Mouse (Mus musculus) midbrain, postnatal 0 days (tissue): ENCODE data around the gene Fkbp10. TPM values are rescaled to one million over a fixed set of nuclear protein-coding genes. Genes with fewer than 3 reads are reported as not detected.

ENCODE experiments used
- ATAC-seq: fragments of 200-750 bp; cut with Nextera tagmentation; 2 replicates; pipeline ENCODE4 v1.8.0; 2017; ENCODE audit warnings: moderate number of reproducible peaks, mild to moderate bottlenecking, moderate TSS enrichment, moderate library complexity; ENCODE audit not compliant: low FRiP score
- DNase-seq: peaks from one replicate; pipeline ENCODE4 v3.0.0-alpha.2; 2015; ENCODE audit warnings: low spot score
- H3K27ac ChIP-seq: fragments of 300-500 bp; sonication (generic); 2 replicates; pipeline ENCODE4 v1.5.1; 2014; ENCODE audit warnings: low read depth, mild to moderate bottlenecking, low read length, mixed read lengths
- H3K27me3 ChIP-seq: fragments of 300-500 bp; sonication (generic); 2 replicates; pipeline ENCODE4 v1.6.1; 2014; ENCODE audit warnings: low read length, control low read depth, mixed read lengths; ENCODE audit not compliant: insufficient read depth
- H3K36me3 ChIP-seq: fragments of 300-500 bp; sonication (generic); 2 replicates; pipeline ENCODE4 v1.6.1; 2014; ENCODE audit warnings: low read length, control low read depth, mixed read lengths; ENCODE audit not compliant: insufficient read depth
- H3K4me1 ChIP-seq: fragments of 300-500 bp; sonication (generic); 2 replicates; pipeline ENCODE4 v1.6.1; 2014; ENCODE audit warnings: mild to moderate bottlenecking, control low read depth, antibody characterized with exemption, low read length, mixed read lengths; ENCODE audit not compliant: insufficient read depth
- H3K4me2 ChIP-seq: fragments of 300-500 bp; sonication (generic); 2 replicates; pipeline ENCODE4 v1.6.1; 2014; ENCODE audit warnings: low read depth, mild to moderate bottlenecking, low read length, mixed read lengths; ENCODE audit not compliant: poor library complexity, severe bottlenecking
- H3K4me3 ChIP-seq: fragments of 300-500 bp; sonication (generic); 2 replicates; pipeline ENCODE4 v1.5.1; 2014; ENCODE audit warnings: low read depth, mild to moderate bottlenecking, low read length, moderate library complexity
- H3K9ac ChIP-seq: fragments of 300-500 bp; sonication (generic); replicated peaks from 2 replicates; pipeline ENCODE4 v1.6.1; 2014; ENCODE audit warnings: mild to moderate bottlenecking, low read length, moderate library complexity, mixed read lengths; ENCODE audit not compliant: poor library complexity, severe bottlenecking
- H3K9me3 ChIP-seq: fragments of 300-500 bp; sonication (generic); 2 replicates; pipeline ENCODE4 v1.6.1; 2016; ENCODE audit warnings: low read length, control low read depth
- CTCF ChIP-seq: IDR thresholded peaks from 2 replicates; pipeline ENCODE4 v1.5.1; 2016; ENCODE audit warnings: antibody characterized with exemption, mild to moderate bottlenecking
- WGBS: fragments of 180-500 bp; shearing (Covaris S2); extraction: QIAGEN DNeasy Blood & Tissue Kit; methylation state at CpG from one replicate; pipeline ENCODE4 v1.1.7; 2014; 5-methylcytosine and 5-hydroxymethylcytosine counted together
- polyA plus RNA-seq: library from polyadenylated mRNA; unstranded; fragments of >200 nt; fragmentation: Nextera tagmentation; extraction: Ambion mirVana; gene quantifications from 2 replicates; pipeline ENCODE4 v1.2.1, GENCODE M21; 2015
- total RNA-seq: library from RNA; depleted of rRNA; stranded (reverse); fragments of >200 nt; gene quantifications from 2 replicates; pipeline ENCODE4 v1.2.3, GENCODE M21; 2014

The Fkbp10 gene
- total and polyA plus RNA-seq, 2 experiments from 2014 or later = 21.8 to 33.9 TPM

DNA sequence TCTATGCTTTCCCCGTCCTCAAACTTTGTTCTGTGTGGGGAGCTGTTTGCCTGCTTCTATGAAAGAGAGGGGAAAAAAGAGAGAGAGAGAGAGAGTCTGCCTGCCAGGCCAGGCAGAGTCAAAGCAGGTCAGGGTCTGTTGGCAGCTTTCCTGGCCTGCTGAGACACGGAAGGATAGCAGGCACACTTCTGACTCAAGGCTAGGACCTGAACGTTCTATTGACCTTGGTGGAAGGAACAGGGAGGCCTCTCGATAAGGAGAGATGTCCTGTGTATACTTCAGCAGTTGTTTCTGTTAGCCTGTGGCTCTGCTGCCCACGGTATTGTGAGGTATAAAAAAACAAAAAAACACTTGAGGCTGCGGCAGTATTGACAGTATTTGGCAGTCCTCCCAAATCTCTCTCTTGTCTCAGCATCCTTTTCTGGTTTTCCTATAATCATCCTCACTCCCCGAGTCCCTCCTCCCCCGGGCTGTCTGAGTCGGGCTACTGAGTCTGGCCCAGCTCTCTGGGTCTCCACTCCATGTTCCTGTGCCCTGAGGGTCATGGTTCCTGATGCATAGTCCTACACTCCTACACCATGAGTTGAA lies 13.2 kb downstream of the Fkbp10 start:
- Histone ChIP-seq H3K4me3 (no peak overlapping the region), H3K36me3 (peaks cover 10% of the 10 kb centered on the region), H3K9me3 (no peaks in the 10 kb centered on the region), H3K27me3 (no peaks in the 10 kb centered on the region), H3K4me1 (no peaks in the 10 kb centered on the region), H3K27ac (no peak overlapping the region), H3K4me2 (no peak overlapping the region), H3K9ac (no peak overlapping the region)
- WGBS = 58% methylated on average over 9 of the region's 9 CpGs
- no peak for TF ChIP-seq CTCF
- ATAC-seq (no peak), DNase-seq (peak; percentile 47)

DNA sequence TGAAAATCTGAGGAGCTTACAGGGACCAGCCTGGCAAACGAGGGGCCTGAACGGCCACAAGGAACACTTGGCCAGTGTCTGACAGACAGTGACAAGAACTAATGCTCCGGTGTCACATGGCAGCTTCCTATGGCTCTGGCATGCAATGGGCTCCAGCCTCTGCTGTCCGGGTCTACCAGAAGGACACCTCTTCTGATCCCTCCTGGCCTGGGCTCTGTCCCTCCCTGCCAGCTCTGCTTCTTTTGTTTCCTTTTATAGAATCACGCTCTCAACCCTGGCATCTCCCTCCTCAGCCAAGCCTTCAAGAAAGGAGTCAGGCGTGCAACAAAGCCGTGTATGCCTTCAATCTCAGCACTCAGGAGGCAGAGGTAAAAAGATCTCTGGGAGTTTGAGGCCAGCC lies 14.6 kb downstream of the Fkbp10 start:
- H3K4me3 ChIP-seq = no peak overlapping the region
- no peak overlapping the region for H3K27ac ChIP-seq
- no peak overlapping the region for H3K4me2 ChIP-seq
- H3K9me3 ChIP-seq = no peaks in the 10 kb centered on the region
- no peaks in the 10 kb centered on the region for H3K27me3 ChIP-seq
- 81% methylated on average over 7 of the region's 7 CpGs for WGBS
- ATAC-seq = no peak
- no peaks in the 10 kb centered on the region for H3K4me1 ChIP-seq
- no peak for TF ChIP-seq CTCF
- DNase-seq = no peak
- peaks cover 13% of the 10 kb centered on the region for H3K36me3 ChIP-seq
- H3K9ac ChIP-seq = no peak overlapping the region

DNA sequence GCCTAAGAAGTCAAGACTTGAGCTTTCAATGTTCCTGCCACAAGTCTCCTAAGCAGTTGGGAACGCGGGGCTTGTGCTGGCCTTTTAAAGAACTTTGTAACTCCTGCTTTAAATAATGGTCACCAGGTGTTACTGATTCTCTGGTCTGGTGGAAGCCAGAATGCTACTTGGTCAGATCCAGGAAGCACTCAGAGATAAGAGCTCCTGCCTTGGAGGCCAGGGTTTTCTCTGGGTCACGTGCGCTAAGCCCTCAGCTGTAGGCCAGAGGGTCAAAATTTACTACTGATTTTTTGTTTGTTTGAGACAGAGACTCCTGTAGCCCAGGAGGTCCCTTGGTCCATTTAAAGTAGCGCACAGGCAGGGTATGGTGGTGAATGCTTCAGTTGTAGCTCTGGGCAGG lies 16.5 kb downstream of the Fkbp10 start:
- DNase-seq (no peak), ATAC-seq (no peak)
- WGBS = 97% methylated on average over 5 of the region's 5 CpGs
- H3K9ac ChIP-seq = no peak overlapping the region
- H3K4me3 ChIP-seq = no peak overlapping the region
- H3K36me3 ChIP-seq = peaks cover 21% of the 10 kb centered on the region
- no peak overlapping the region for H3K27ac ChIP-seq
- TF ChIP-seq CTCF = no peak
- no peaks in the 10 kb centered on the region for H3K9me3 ChIP-seq
- H3K27me3 ChIP-seq = no peaks in the 10 kb centered on the region
- H3K4me2 ChIP-seq = no peak overlapping the region
- no peaks in the 10 kb centered on the region for H3K4me1 ChIP-seq

DNA sequence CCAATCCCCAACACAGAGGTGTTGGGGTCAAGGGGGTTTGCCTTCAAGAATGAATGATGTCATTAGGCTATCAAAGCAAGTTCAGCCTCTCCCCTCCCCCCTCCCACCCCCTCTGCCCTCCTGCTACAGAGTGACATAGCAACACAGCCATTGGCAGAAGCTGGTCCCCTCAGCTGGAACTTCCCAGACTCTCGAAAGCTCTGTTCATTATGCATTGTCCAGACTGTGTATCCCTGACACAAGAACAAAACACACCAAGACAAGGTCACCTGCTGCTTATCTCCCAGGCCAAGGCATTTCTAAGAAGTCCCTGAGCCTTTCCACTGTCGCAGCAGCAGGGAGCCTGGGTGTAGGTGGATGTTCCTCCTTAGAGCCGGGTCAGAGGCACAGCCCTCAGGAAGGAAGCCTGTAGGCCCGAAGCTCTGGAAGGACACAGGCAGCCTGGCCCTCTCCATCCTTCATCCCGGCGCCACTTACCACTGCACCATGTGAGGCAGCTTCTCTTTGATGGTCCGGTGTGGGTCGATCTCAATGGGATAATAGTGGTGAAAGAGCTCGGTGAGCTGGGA lies 20.3 kb downstream of the Fkbp10 start:
- H3K4me1 ChIP-seq = peaks cover 3% of the 10 kb centered on the region; the same call in 1 of the 2 replicates
- no peak for ATAC-seq
- H3K9ac ChIP-seq = no peak overlapping the region
- TF ChIP-seq CTCF = no peak
- H3K4me3 ChIP-seq = no peak overlapping the region
- no peak overlapping the region for H3K4me2 ChIP-seq
- H3K27ac ChIP-seq = no peak overlapping the region
- DNase-seq = no peak
- H3K36me3 ChIP-seq = peaks cover 19% of the 10 kb centered on the region
- H3K27me3 ChIP-seq = no peaks in the 10 kb centered on the region
- no peaks in the 10 kb centered on the region for H3K9me3 ChIP-seq
- 19% methylated on average over 9 of the region's 9 CpGs for WGBS

DNA sequence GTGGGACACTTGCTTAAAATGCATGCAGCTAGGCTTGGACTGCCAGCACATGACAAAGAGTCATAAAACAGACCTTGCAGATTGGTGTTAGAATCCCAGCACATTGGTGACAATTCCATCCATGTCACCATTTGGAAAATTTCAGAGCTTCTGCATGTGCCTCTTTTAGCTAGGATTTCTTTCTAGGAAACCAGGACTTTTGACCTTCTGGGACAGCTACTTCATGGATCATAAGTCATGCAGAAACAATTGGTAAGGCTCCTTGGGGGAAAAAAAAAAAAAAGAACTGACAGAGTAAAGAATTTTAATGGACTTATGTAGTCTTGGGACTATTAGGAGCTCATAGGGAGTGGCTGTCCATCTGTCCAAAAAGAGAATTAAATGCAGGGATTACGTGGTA lies 22.4 kb downstream of the Fkbp10 start:
- 64% methylated on average over 1 of the region's 1 CpGs for WGBS
- no peak overlapping the region for H3K27ac ChIP-seq
- DNase-seq (no peak), ATAC-seq (no peak)
- H3K9ac ChIP-seq = no peak overlapping the region
- H3K4me2 ChIP-seq = no peak overlapping the region
- H3K9me3 ChIP-seq = no peaks in the 10 kb centered on the region
- H3K4me3 ChIP-seq = no peak overlapping the region
- TF ChIP-seq CTCF = no peak
- peaks cover 16% of the 10 kb centered on the region for H3K36me3 ChIP-seq
- H3K4me1 ChIP-seq = peaks cover 7% of the 10 kb centered on the region
- no peaks in the 10 kb centered on the region for H3K27me3 ChIP-seq

DNA sequence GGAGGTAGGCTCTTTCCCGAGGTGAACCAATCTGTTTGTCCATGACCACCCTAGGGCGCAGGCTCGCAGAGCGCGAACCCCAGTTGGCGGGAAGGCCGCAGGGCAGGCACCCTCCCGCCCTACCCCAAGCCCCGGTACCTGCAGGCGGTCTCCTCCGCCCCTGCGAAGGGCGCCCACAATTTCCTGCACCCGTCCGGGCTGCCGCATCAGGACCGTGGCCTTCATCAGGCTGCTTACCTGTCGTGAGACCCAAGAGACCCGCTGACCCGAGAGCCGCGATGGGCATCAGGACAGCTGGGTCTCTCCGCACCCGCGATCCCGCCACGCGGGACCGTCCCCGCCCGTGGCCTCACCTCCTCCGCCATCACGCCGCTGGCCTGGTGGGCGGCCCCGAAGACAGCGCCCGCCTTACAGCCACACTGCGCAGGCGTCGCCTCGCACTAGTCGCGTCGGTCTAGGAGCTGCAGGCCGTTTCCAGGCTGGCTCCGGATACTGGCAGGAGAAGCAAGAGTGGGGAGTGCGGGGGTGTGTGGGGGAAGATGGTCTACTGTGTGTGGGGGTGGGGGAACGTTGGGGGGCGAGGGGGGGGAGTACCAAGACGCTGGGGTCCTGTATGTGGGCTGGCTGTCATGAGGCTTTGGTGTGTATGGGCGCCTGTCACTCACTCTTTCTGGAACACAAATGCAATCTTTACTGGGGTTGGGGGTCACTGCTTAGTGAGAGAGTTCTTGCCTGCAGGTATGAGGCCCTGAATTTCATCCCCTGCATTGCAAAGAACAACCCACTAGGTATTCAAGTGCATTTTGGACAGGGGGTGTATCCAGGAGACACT lies 25.4 kb downstream of the Fkbp10 start:
- H3K36me3 ChIP-seq = peaks cover 10% of the 10 kb centered on the region
- peak overlapping the region; percentile 90 for H3K9ac ChIP-seq
- ATAC-seq (peak; percentile 95), DNase-seq (peak; percentile 89)
- 1% methylated on average over 51 of the region's 52 CpGs for WGBS
- 0 out of 2 replicates have a peak, but pooled peaks have one; percentile 2 for TF ChIP-seq CTCF
- no peaks in the 10 kb centered on the region for H3K9me3 ChIP-seq
- H3K4me1 ChIP-seq = peaks cover 7% of the 10 kb centered on the region
- no peaks in the 10 kb centered on the region for H3K27me3 ChIP-seq
- H3K4me3 ChIP-seq = peak overlapping the region; percentile 86
- peak overlapping the region; percentile 87 for H3K4me2 ChIP-seq
- H3K27ac ChIP-seq = peak overlapping the region; percentile 75
